Mouse (Mus musculus): Measurements from ENCODE around the gene Adam15. TPM values are rescaled to one million over a fixed set of nuclear protein-coding genes. Genes with fewer than 3 reads are reported as not detected.

The Adam15 gene
- polyA plus RNA-seq, 1 experiment from 2014 or later = 23.2 TPM

DNA sequence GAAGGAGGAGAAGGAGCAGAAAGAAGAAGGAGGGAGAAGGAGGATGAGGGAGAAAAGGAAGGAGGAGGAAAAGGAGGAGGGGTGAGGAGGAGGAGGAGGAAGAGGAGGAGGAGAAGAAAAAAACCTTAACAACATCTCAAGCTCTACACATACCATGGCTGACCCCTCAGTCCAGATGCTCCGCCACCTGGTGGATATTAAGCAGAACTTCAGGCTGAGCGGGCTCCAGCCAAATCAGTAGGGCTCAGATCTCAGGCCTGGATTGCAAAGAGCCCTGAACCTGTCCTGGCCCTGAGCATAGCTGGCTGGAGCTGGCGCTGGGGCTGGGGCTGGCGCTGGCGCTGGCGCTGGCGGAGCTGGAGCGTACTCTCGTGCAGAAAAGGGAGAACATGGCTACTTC, 41.7 kb downstream of the Adam15 start:
- Histone ChIP-seq H3K4me3 (ENCODE audit: low read depth, low read length) (no peak overlapping the region), H3K36me3 (ENCODE audit: control insufficient read depth, insufficient read depth, low read length) (no peaks in the 10 kb centered on the region), H3K27ac (ENCODE audit: low read depth, low read length) (no peak overlapping the region), H3K4me2 (no peak overlapping the region), H3K9ac (ENCODE audit: low read depth, low read length) (no peak overlapping the region), H3K9me3 (ENCODE audit: control insufficient read depth, low read length) (no peaks in the 10 kb centered on the region), H3K4me1 (replicated peaks; ENCODE audit: control insufficient read depth, insufficient read depth, low read length) (no peaks in the 10 kb centered on the region), H3K27me3 (replicated peaks; ENCODE audit: control insufficient read depth, insufficient read depth, low read length) (peaks cover 3% of the 10 kb centered on the region; the same call in 1 of the 2 replicates)
- DNase-seq (ENCODE audit: low spot score) (peak; percentile 57), ATAC-seq (replicated peaks; ENCODE audit: low FRiP score) (peak; percentile 70; the same call in 1 of the 2 replicates)
- WGBS = 4% methylated on average over 9 of the region's 9 CpGs

DNA sequence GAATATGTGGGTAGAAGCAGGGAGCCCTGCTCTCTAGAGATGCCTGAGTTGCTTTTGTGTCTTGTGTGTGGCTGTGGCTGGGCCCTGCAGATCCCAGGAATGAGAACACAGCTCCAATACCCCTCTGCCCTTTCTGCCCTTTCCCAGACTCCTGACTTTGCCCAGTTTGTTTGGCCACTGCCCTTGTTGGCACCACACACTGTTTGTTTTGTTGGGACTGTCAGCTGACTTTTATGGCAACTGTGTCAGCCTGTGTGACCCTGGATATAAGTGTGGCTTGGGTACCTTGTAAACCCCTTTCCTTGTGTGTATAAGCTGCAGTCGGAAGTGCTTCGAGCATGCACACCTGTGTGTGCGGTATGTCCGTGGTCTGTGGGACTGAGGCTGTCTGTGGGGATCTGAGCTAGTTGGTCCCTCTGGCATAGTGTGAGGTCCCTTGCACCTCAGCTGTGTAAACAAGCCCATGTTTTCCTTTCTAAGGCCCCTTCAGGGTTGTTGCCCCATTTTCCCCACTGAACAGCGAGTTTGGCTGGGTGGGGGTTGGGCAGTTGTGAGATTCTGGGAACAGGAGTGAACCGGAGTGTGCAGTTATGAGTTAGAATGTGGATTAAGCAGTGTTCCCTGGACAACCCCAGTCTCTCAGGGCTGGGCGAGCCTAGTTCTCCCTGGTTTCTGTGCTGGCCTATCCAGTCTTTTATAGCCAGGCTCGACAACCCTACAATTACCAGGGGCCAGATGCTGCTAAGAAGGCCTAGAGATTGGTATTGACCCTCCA, 44.1 kb downstream of the Adam15 start:
- Histone ChIP-seq H3K9ac (ENCODE audit: low read depth, low read length) (no peak overlapping the region), H3K27ac (ENCODE audit: low read depth, low read length) (no peak overlapping the region), H3K4me1 (replicated peaks; ENCODE audit: control insufficient read depth, insufficient read depth, low read length) (no peaks in the 10 kb centered on the region), H3K4me3 (ENCODE audit: low read depth, low read length) (no peak overlapping the region), H3K9me3 (ENCODE audit: control insufficient read depth, low read length) (no peaks in the 10 kb centered on the region), H3K4me2 (no peak overlapping the region), H3K27me3 (replicated peaks; ENCODE audit: control insufficient read depth, insufficient read depth, low read length) (peaks cover 3% of the 10 kb centered on the region; the same call in 1 of the 2 replicates), H3K36me3 (ENCODE audit: control insufficient read depth, insufficient read depth, low read length) (no peaks in the 10 kb centered on the region)
- WGBS = 71% methylated on average over 8 of the region's 8 CpGs
- ATAC-seq (replicated peaks; ENCODE audit: low FRiP score) (no peak), DNase-seq (ENCODE audit: low spot score) (no peak)

DNA sequence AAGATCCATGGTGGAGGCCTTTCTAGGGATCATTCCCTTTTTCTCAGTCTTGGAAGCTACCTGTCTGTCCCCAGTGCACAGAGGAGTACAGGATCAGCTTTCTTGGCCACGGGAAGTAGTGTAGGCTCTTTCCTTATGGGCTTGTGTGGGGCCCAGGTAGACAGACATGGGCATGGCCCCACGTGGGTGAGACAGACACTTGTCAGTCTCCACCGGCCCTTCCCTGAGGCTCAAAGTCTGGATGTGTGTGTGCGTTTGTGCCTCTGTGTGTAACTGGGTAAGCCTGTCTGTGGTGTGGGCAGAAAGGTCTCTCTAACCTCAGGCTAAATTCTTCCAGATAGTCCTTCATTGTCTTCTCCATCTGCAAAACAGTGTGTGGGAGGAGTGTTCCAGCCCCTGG, 44.7 kb downstream of the Adam15 start:
- no peaks in the 10 kb centered on the region for H3K9me3 ChIP-seq (ENCODE audit: control insufficient read depth, low read length)
- H3K9ac ChIP-seq (ENCODE audit: low read depth, low read length) = no peak overlapping the region
- H3K4me1 ChIP-seq (replicated peaks; ENCODE audit: control insufficient read depth, insufficient read depth, low read length) = no peaks in the 10 kb centered on the region
- DNase-seq (ENCODE audit: low spot score) (no peak), ATAC-seq (replicated peaks; ENCODE audit: low FRiP score) (no peak)
- H3K4me2 ChIP-seq = no peak overlapping the region
- 65% methylated on average over 4 of the region's 4 CpGs for WGBS
- H3K4me3 ChIP-seq (ENCODE audit: low read depth, low read length) = no peak overlapping the region
- no peak overlapping the region for H3K27ac ChIP-seq (ENCODE audit: low read depth, low read length)
- H3K36me3 ChIP-seq (ENCODE audit: control insufficient read depth, insufficient read depth, low read length) = no peaks in the 10 kb centered on the region
- peaks cover 3% of the 10 kb centered on the region for H3K27me3 ChIP-seq (replicated peaks; ENCODE audit: control insufficient read depth, insufficient read depth, low read length)

DNA sequence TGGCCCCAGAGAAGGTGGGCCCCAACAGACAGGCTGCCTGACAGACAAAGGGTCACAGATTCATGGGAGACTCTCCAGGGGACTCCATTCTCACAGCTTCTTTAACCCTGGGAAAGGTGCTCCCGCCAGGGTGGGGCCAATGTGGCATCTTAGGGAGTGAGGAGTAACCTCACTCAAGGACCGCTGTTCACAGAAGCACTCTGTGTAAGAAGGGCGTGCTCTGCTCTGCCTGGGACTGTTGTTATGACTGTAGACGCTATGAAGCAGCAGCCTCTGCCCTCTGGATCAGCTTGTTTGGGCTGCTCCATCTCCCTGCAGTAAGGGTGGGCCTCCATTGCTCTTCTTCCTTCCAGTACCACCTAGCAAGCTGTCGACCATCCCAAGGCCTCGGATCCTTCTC, 45.4 kb downstream of the Adam15 start:
- 0 out of 2 replicates have a peak, but pooled peaks cover 3% of the 10 kb centered on the region for H3K4me1 ChIP-seq (replicated peaks; ENCODE audit: control insufficient read depth, insufficient read depth, low read length)
- no peak overlapping the region for H3K9ac ChIP-seq (ENCODE audit: low read depth, low read length)
- ATAC-seq (replicated peaks; ENCODE audit: low FRiP score) (no peak), DNase-seq (ENCODE audit: low spot score) (no peak)
- peaks cover 3% of the 10 kb centered on the region for H3K27me3 ChIP-seq (replicated peaks; ENCODE audit: control insufficient read depth, insufficient read depth, low read length)
- H3K36me3 ChIP-seq (ENCODE audit: control insufficient read depth, insufficient read depth, low read length) = no peaks in the 10 kb centered on the region
- no peak overlapping the region for H3K27ac ChIP-seq (ENCODE audit: low read depth, low read length)
- no peaks in the 10 kb centered on the region for H3K9me3 ChIP-seq (ENCODE audit: control insufficient read depth, low read length)
- 61% methylated on average over 6 of the region's 6 CpGs for WGBS
- no peak overlapping the region for H3K4me2 ChIP-seq
- H3K4me3 ChIP-seq (ENCODE audit: low read depth, low read length) = no peak overlapping the region

DNA sequence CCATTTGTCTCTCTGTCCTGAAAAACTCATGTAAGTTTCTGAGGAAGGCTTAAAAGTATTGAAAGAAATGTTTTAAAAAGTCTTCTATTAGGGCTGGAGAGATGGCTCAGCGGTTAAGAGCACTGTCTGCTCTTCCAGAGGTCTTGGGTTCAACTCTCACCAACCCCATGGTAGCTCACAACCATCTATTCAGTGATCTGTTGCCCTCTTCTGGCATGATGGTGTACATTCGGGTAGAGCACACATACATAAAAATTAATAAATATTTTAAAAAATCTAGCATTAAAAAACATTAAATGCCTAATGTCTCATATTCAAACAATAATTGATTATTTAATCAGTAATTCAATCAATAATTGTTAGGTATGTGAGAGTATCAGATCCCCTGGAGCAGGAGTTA, 49.3 kb downstream of the Adam15 start:
- WGBS = 55% methylated on average over 2 of the region's 2 CpGs
- H3K4me1 ChIP-seq (replicated peaks; ENCODE audit: control insufficient read depth, insufficient read depth, low read length) = peaks cover 3% of the 10 kb centered on the region; the same call in 1 of the 2 replicates
- no peak for DNase-seq (ENCODE audit: low spot score)
- no peak for ATAC-seq (replicated peaks; ENCODE audit: low FRiP score)
- H3K9me3 ChIP-seq (ENCODE audit: control insufficient read depth, low read length) = no peaks in the 10 kb centered on the region
- H3K36me3 ChIP-seq (ENCODE audit: control insufficient read depth, insufficient read depth, low read length) = no peaks in the 10 kb centered on the region
- H3K9ac ChIP-seq (ENCODE audit: low read depth, low read length) = no peak overlapping the region
- H3K27ac ChIP-seq (ENCODE audit: low read depth, low read length) = no peak overlapping the region
- H3K4me3 ChIP-seq (ENCODE audit: low read depth, low read length) = no peak overlapping the region
- no peak overlapping the region for H3K4me2 ChIP-seq
- H3K27me3 ChIP-seq (replicated peaks; ENCODE audit: control insufficient read depth, insufficient read depth, low read length) = peaks cover 5% of the 10 kb centered on the region

DNA sequence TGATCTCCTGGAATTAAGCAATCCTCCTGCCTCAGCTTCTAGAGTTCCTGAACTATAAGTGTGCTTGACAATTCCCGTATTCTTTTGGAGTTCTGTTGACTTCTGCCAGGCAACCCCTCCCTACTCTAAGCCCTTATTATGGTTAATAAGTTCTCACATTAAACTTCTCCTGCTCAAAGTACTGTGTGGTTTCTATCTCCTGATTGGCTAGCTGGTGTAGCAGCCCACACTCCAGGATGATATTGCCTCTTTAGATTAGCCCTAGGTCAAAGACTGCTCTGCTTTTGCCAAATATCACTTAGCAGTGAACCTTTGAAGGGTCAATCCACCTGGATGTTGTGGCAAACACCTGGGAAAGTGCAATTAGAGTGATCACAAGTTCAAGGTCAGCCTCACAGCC, 49.7 kb downstream of the Adam15 start:
- Histone ChIP-seq H3K27ac (ENCODE audit: low read depth, low read length) (no peak overlapping the region), H3K36me3 (ENCODE audit: control insufficient read depth, insufficient read depth, low read length) (no peaks in the 10 kb centered on the region), H3K4me2 (peak overlapping the region; percentile 57), H3K27me3 (replicated peaks; ENCODE audit: control insufficient read depth, insufficient read depth, low read length) (peaks cover 5% of the 10 kb centered on the region), H3K4me3 (ENCODE audit: low read depth, low read length) (no peak overlapping the region), H3K9ac (ENCODE audit: low read depth, low read length) (no peak overlapping the region), H3K4me1 (replicated peaks; ENCODE audit: control insufficient read depth, insufficient read depth, low read length) (peaks cover 3% of the 10 kb centered on the region; the same call in 1 of the 2 replicates), H3K9me3 (ENCODE audit: control insufficient read depth, low read length) (no peaks in the 10 kb centered on the region)
- 43% methylated on average over 1 of the region's 1 CpGs for WGBS
- DNase-seq (ENCODE audit: low spot score) = no peak
- ATAC-seq (replicated peaks; ENCODE audit: low FRiP score) = no peak

DNA sequence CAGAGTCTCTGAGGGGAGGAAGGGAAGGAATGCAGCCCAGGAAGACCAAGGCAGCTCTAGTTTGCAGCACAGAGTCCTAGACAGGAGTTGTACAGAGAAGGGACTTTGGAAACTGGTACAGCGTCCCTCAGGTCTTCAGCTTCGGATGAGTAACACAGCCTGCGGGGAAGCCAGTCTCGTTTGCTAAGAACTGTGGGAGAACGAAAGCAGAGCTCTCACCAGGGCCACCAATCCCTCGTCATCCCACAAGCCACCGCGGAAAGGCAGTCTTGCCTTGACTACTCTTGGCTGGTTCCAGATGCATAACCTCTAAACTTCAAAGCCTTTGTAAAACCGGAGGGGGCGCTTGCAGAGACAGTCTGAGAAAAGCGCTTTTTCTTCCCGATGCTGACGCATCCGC, 50.3 kb downstream of the Adam15 start:
- peak overlapping the region; percentile 57 for H3K4me2 ChIP-seq
- peaks cover 3% of the 10 kb centered on the region; the same call in 1 of the 2 replicates for H3K4me1 ChIP-seq (replicated peaks; ENCODE audit: control insufficient read depth, insufficient read depth, low read length)
- H3K9ac ChIP-seq (ENCODE audit: low read depth, low read length) = peak overlapping the region; percentile 18; the same call in 1 of the 2 replicates
- ATAC-seq (replicated peaks; ENCODE audit: low FRiP score) (no peak), DNase-seq (ENCODE audit: low spot score) (no peak)
- H3K9me3 ChIP-seq (ENCODE audit: control insufficient read depth, low read length) = no peaks in the 10 kb centered on the region
- H3K4me3 ChIP-seq (ENCODE audit: low read depth, low read length) = peak overlapping the region; percentile 1; the same call in 1 of the 2 replicates
- H3K27me3 ChIP-seq (replicated peaks; ENCODE audit: control insufficient read depth, insufficient read depth, low read length) = peaks cover 5% of the 10 kb centered on the region
- 4% methylated on average over 14 of the region's 14 CpGs for WGBS
- H3K36me3 ChIP-seq (ENCODE audit: control insufficient read depth, insufficient read depth, low read length) = no peaks in the 10 kb centered on the region
- H3K27ac ChIP-seq (ENCODE audit: low read depth, low read length) = no peak overlapping the region

DNA sequence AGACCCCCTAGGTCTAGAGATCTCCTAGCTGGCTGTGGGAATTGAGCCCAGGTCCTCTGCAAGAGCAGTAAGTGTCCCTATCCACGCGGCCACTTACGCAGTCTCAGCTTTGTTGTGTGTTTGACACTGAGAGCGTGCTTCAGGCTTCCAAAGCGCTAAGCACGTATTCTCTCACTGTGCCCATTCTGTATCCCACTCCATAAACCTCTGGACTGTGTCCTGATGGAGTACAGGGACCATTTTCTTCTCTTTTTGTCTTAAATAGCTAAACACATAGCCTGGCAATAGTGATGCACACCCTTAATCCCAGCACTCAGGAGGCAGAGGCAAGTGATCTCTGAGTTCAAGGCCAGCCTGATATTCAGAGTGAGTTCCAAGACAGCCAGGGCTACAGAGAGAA, 50.9 kb downstream of the Adam15 start:
- H3K36me3 ChIP-seq (ENCODE audit: control insufficient read depth, insufficient read depth, low read length) = no peaks in the 10 kb centered on the region
- 83% methylated on average over 6 of the region's 6 CpGs for WGBS
- no peak overlapping the region for H3K27ac ChIP-seq (ENCODE audit: low read depth, low read length)
- no peak overlapping the region; the same call in 1 of the 2 replicates for H3K4me2 ChIP-seq
- no peaks in the 10 kb centered on the region for H3K9me3 ChIP-seq (ENCODE audit: control insufficient read depth, low read length)
- no peak for DNase-seq (ENCODE audit: low spot score)
- peaks cover 3% of the 10 kb centered on the region; the same call in 1 of the 2 replicates for H3K4me1 ChIP-seq (replicated peaks; ENCODE audit: control insufficient read depth, insufficient read depth, low read length)
- peaks cover 5% of the 10 kb centered on the region for H3K27me3 ChIP-seq (replicated peaks; ENCODE audit: control insufficient read depth, insufficient read depth, low read length)
- H3K4me3 ChIP-seq (ENCODE audit: low read depth, low read length) = no peak overlapping the region
- no peak overlapping the region for H3K9ac ChIP-seq (ENCODE audit: low read depth, low read length)
- no peak for ATAC-seq (replicated peaks; ENCODE audit: low FRiP score)

All from liver, embryonic 11.5 days (tissue).